Mouse (Mus musculus) E14TG2a.4 (cell line): Measurements from ENCODE around the gene Srd5a1.

Source experiments
- CTCF ChIP-seq: conservative IDR thresholded peaks from 2 replicates; pipeline ENCODE4 v1.5.1; 2014; ENCODE audit warnings: low read length
- NANOG ChIP-seq: IDR thresholded peaks from 2 replicates; pipeline ENCODE4 v1.6.1; 2014; ENCODE audit warnings: borderline replicate concordance, low read length, mixed read lengths

DNA sequence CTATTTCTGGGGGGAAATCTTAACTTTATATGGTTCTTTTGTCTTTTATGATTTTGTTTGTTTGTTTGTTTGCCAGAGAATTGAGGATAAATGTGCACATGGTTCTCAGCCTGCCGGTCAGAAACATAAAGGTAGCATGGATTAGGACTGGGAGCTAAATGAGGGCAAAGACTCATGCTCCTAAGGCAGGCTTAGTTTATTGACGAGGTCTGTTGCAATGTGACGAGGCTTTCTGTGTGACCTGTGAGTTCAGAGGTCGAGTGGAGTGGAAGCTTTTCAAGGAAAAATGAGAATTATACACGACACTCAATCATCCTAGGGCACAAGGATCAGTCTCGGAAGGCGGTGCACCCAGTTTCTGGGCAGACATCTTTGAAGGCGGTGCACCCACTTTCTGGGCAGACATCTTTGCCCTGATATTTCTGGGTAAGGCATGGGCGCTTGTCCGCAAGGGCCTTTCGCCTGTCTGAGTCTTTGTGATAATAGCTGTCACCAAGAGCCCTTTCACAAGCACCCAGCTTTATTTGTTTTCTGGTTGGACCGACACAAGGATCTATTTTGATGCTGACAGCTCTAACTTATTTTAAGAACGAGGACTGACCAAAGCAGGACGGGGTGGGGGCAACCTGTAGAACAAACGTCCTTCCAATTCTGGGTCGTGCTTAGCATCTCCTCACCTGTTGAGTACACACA lies 63.6 kb downstream of the Srd5a1 start:
- no peak for TF ChIP-seq CTCF
- no peak for TF ChIP-seq NANOG
